Mouse (Mus musculus) limb, embryonic 10.5 days (tissue): ENCODE data around the gene Tiam1. TPM values are rescaled to one million over a fixed set of nuclear protein-coding genes. Genes with fewer than 3 reads are reported as not detected.

ENCODE experiments used
- DNase-seq: peaks from one replicate; pipeline ENCODE4 v3.0.0-alpha.2; 2017; ENCODE audit warnings: low spot score
- H3K27ac ChIP-seq: fragments of 300-500 bp; sonication (generic); 2 replicates; pipeline ENCODE4 v1.5.1; 2016; ENCODE audit warnings: mild to moderate bottlenecking
- H3K27me3 ChIP-seq: fragments of 300-500 bp; sonication (generic); 2 replicates; pipeline ENCODE4 v1.6.1; 2016; ENCODE audit warnings: low read depth, mild to moderate bottlenecking; ENCODE audit not compliant: poor library complexity, severe bottlenecking
- H3K36me3 ChIP-seq: fragments of 300-500 bp; sonication (generic); 2 replicates; pipeline ENCODE4 v1.6.1; 2016; ENCODE audit warnings: mild to moderate bottlenecking, moderate library complexity
- H3K4me1 ChIP-seq: fragments of 300-500 bp; sonication (generic); 2 replicates; pipeline ENCODE4 v1.6.1; 2016
- H3K4me3 ChIP-seq: fragments of 300-500 bp; sonication (generic); 2 replicates; pipeline ENCODE4 v1.5.1; 2016; ENCODE audit warnings: mild to moderate bottlenecking, moderate library complexity
- H3K9me3 ChIP-seq: fragments of 300-500 bp; sonication (generic); replicated peaks from 2 replicates; pipeline ENCODE4 v1.6.1; 2016; ENCODE audit warnings: mild to moderate bottlenecking
- WGBS: fragments of 180-500 bp; shearing (Covaris S2); methylation state at CpG from one replicate; pipeline ENCODE4 v1.1.7; 2016; 5-methylcytosine and 5-hydroxymethylcytosine counted together
- polyA plus RNA-seq: library from polyadenylated mRNA; unstranded; fragments of >200 nt; fragmentation: Nextera tagmentation; extraction: Ambion mirVana; gene quantifications from 2 replicates; pipeline ENCODE4 v1.2.1, GENCODE M21; 2016

Gene Tiam1
- polyA plus RNA-seq, 1 experiment from 2014 or later, result 30.8 TPM

- H3K4me1 ChIP-seq, result peaks cover 17% of the 10 kb centered on the region; the same call in 1 of the 2 replicates
- H3K36me3 ChIP-seq, result no peaks in the 10 kb centered on the region
- 88% methylated on average over 8 of the region's 8 CpGs for WGBS
- H3K27ac ChIP-seq, result no peak overlapping the region
- H3K9me3 ChIP-seq, result no peaks in the 10 kb centered on the region
- DNase-seq, result no peak
- no peaks in the 10 kb centered on the region for H3K27me3 ChIP-seq
- H3K4me3 ChIP-seq, result no peak overlapping the region
Observed at GRCm38 (mm10) chr16:89923311-89923710, 220.3 kb downstream of the Tiam1 start.

DNA sequence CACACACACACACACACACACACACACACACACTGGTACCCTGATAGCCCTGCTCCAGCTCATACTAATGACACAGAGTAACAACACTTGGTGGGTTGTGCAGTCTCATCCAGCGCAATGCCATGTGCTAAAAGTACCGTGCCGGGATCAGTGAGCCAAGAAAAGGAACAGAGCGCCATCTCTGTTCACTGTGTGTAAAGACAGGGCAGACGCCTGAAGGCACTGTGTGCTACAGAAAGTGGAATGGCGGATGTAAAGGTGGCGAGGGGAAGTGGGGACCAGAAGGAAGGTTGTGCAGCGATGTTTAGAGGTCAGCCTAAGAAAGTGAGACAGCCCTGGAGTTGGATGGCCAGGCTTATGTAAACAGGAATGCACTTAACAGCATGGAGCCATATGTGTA is 221.1 kb downstream of the Tiam1 start:
- H3K27me3 ChIP-seq, result no peaks in the 10 kb centered on the region
- 86% methylated on average over 8 of the region's 8 CpGs for WGBS
- H3K36me3 ChIP-seq, result no peaks in the 10 kb centered on the region
- H3K9me3 ChIP-seq, result no peaks in the 10 kb centered on the region
- peaks cover 19% of the 10 kb centered on the region; the same call in 1 of the 2 replicates for H3K4me1 ChIP-seq
- H3K4me3 ChIP-seq, result no peak overlapping the region
- no peak for DNase-seq
- H3K27ac ChIP-seq, result no peak overlapping the region

GRCm38 (mm10) chr16:89921370-89921769 is 222.2 kb downstream of the Tiam1 start:
- WGBS, result 88% methylated on average over 14 of the region's 14 CpGs

GRCm38 (mm10) chr16:89920417-89920816 is 223.2 kb downstream of the Tiam1 start:
- Histone ChIP-seq H3K36me3 (no peaks in the 10 kb centered on the region), H3K27me3 (no peaks in the 10 kb centered on the region), H3K27ac (no peak overlapping the region), H3K4me1 (peaks cover 22% of the 10 kb centered on the region; the same call in 1 of the 2 replicates), H3K9me3 (no peaks in the 10 kb centered on the region), H3K4me3 (no peak overlapping the region)
- 82% methylated on average over 8 of the region's 8 CpGs for WGBS
- no peak for DNase-seq

More at GRCm38 (mm10) chr16:89921370-89921769, 222.2 kb downstream of the Tiam1 start:
- no peaks in the 10 kb centered on the region for H3K36me3 ChIP-seq
- DNase-seq, result no peak
- no peaks in the 10 kb centered on the region for H3K27me3 ChIP-seq
- no peak overlapping the region for H3K27ac ChIP-seq
- no peaks in the 10 kb centered on the region for H3K9me3 ChIP-seq
- peaks cover 22% of the 10 kb centered on the region; the same call in 1 of the 2 replicates for H3K4me1 ChIP-seq
- H3K4me3 ChIP-seq, result no peak overlapping the region

DNA sequence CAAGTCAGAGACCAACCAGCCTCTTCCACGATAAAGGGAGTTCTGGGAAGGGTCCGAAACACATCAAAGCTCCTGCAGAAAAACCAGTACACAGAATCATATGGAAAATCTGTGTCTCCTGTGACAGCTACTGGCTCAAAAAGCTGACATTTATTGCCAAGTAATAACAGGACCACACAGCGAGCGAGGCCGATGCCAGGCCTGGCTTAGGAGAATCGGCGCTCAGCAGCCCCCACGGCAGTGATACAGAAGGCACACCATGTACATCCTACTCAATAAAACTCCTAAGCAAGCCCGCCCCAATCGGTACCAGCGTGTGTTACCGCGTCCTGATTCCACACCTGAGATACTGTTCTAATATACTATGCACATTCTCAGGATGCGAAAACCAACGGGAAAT is 226.2 kb downstream of the Tiam1 start:
- no peaks in the 10 kb centered on the region for H3K9me3 ChIP-seq
- peaks cover 22% of the 10 kb centered on the region; the same call in 1 of the 2 replicates for H3K4me1 ChIP-seq
- 90% methylated on average over 15 of the region's 15 CpGs for WGBS
- no peak for DNase-seq
- no peak overlapping the region for H3K4me3 ChIP-seq
- no peak overlapping the region for H3K27ac ChIP-seq
- H3K36me3 ChIP-seq, result no peaks in the 10 kb centered on the region
- H3K27me3 ChIP-seq, result no peaks in the 10 kb centered on the region

- peaks cover 19% of the 10 kb centered on the region; the same call in 1 of the 2 replicates for H3K4me1 ChIP-seq
- no peaks in the 10 kb centered on the region for H3K27me3 ChIP-seq
- no peak overlapping the region for H3K4me3 ChIP-seq
- 95% methylated on average over 4 of the region's 4 CpGs for WGBS
- H3K36me3 ChIP-seq, result no peaks in the 10 kb centered on the region
- no peak overlapping the region for H3K27ac ChIP-seq
- DNase-seq, result no peak
- H3K9me3 ChIP-seq, result no peaks in the 10 kb centered on the region
Observed at GRCm38 (mm10) chr16:89914946-89915345, 228.6 kb downstream of the Tiam1 start.

DNA sequence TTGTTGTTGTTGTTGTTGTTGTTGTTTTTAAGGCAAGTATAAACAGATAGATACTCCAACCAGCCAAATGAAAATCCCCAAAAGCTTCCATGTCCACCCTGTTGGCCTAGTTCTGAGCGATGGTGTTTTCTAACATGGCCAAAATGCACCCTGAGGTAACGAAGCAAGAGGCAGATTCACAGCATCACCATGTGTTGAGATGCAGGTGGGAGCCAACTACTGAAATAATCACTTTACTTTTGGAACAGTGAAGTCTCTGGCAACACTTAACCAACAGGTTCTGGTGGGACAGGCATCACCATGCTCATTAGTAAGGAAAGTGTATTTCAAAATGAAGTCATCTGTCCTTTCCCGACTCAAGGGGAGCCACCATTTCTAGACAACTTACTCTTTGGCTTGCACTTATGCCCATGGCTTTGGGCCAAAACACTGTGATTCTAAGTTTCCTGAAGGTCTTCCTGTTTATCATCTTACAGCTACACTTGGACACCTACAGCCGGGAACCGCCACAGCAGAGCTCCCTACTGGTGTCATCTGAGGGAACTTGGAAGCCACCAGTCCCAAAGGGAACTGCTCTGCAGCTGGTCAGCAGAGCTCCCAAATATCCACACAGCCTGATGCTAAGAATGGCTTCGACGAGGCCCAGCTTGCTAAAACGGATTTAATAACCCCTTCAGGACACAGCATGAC is 230.7 kb downstream of the Tiam1 start:
- WGBS, result 92% methylated on average over 8 of the region's 8 CpGs
- no peak for DNase-seq
- H3K36me3 ChIP-seq, result no peaks in the 10 kb centered on the region

GRCm38 (mm10) chr16:89909393-89910068 is 234.0 kb downstream of the Tiam1 start:
- H3K4me3 ChIP-seq, result no peak overlapping the region
- H3K9me3 ChIP-seq, result no peaks in the 10 kb centered on the region
- 82% methylated on average over 26 of the region's 26 CpGs for WGBS
- peaks cover 3% of the 10 kb centered on the region; the same call in 1 of the 2 replicates for H3K36me3 ChIP-seq
- no peaks in the 10 kb centered on the region for H3K27me3 ChIP-seq
- H3K4me1 ChIP-seq, result peaks cover 17% of the 10 kb centered on the region
- H3K27ac ChIP-seq, result no peak overlapping the region
- DNase-seq, result no peak

More for the DNA sequence above, 230.7 kb downstream of the Tiam1 start:
- Histone ChIP-seq H3K27me3 (no peaks in the 10 kb centered on the region), H3K4me1 (peaks cover 22% of the 10 kb centered on the region), H3K27ac (no peak overlapping the region), H3K4me3 (no peak overlapping the region), H3K9me3 (no peaks in the 10 kb centered on the region)

DNA sequence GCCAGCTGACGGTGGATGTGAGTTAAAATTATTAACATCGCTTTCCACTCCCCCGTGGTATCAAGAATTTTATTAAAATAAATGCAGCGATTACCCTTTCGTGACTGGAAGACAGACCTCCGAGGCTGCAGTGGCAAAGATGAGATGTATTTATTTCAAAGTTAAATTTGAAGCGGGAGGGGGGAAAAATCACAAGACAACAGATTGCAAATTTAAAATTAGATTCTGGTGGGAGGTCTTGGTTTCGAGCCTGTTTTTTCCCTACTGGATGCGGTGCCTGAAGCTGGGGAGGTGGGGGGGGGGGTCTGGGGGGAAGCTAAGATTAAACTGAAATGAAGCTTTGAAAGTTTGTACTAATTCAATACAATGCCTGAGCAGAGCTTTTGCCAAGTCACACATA is 235.9 kb downstream of the Tiam1 start:
- Histone ChIP-seq H3K4me1 (peaks cover 17% of the 10 kb centered on the region), H3K4me3 (no peak overlapping the region), H3K9me3 (no peaks in the 10 kb centered on the region), H3K27me3 (no peaks in the 10 kb centered on the region), H3K27ac (no peak overlapping the region), H3K36me3 (peaks cover 8% of the 10 kb centered on the region)
- WGBS, result 90% methylated on average over 9 of the region's 9 CpGs
- DNase-seq, result no peak

- Histone ChIP-seq H3K36me3 (peaks cover 8% of the 10 kb centered on the region), H3K4me1 (peaks cover 15% of the 10 kb centered on the region), H3K4me3 (no peak overlapping the region), H3K27me3 (no peaks in the 10 kb centered on the region), H3K27ac (no peak overlapping the region), H3K9me3 (no peaks in the 10 kb centered on the region)
- no peak for DNase-seq
- 93% methylated on average over 7 of the region's 7 CpGs for whole genome bisulfite sequencing
Observed at GRCm38 (mm10) chr16:89906909-89907308, 236.7 kb downstream of the Tiam1 start.

- peaks cover 8% of the 10 kb centered on the region for H3K36me3 ChIP-seq
- no peaks in the 10 kb centered on the region for H3K27me3 ChIP-seq
- H3K27ac ChIP-seq, result no peak overlapping the region
- DNase-seq, result no peak
- no peaks in the 10 kb centered on the region for H3K9me3 ChIP-seq
- peaks cover 18% of the 10 kb centered on the region for H3K4me1 ChIP-seq
- H3K4me3 ChIP-seq, result no peak overlapping the region
- 96% methylated on average over 1 of the region's 1 CpGs for WGBS
Observed at GRCm38 (mm10) chr16:89905730-89906305, 237.8 kb downstream of the Tiam1 start.

DNA sequence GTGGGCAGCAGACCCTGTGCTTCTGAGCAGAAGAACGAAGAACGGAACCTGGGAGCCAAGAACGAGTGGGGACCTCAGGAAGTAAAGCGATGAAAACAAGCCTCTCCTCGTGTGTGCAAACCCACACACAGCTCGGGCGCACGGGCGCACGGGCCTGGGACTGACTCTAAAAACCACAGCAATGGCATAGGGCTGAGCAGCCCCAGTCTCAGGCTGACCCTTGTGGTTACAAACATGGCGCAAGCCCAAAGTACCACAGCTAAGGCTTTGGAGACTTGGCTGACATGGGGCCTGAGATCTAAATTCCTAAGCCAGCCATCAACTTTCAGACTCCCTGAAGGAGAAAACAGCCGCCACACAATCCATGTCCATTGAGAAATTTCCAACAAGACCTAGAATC is 239.4 kb downstream of the Tiam1 start:
- no peaks in the 10 kb centered on the region for H3K27me3 ChIP-seq

More for the DNA sequence above, 239.4 kb downstream of the Tiam1 start:
- H3K4me3 ChIP-seq, result no peak overlapping the region
- 94% methylated on average over 12 of the region's 12 CpGs for WGBS
- peaks cover 20% of the 10 kb centered on the region for H3K4me1 ChIP-seq
- H3K36me3 ChIP-seq, result peaks cover 8% of the 10 kb centered on the region
- H3K27ac ChIP-seq, result no peak overlapping the region
- DNase-seq, result no peak
- no peaks in the 10 kb centered on the region for H3K9me3 ChIP-seq
